Mouse (Mus musculus) testis, adult 2 months (tissue): ENCODE measurements at regions not wholly inside any gene's neighbourhood (a gene's known extent, or its start where the extent isn't known, plus 50 kb on each side); places are given as distances from the start of the nearest gene placed in this dataset.

Source experiments
- CTCF ChIP-seq: fragments of 200-500 bp; IDR thresholded peaks from 2 replicates; pipeline ENCODE4 v1.5.1; 2012; ENCODE audit warnings: low read depth, mild to moderate bottlenecking, inconsistent platforms, low read length, moderate library complexity; ENCODE audit not compliant: control insufficient read depth, insufficient read depth, insufficient replicate concordance
- POLR2A ChIP-seq: fragments of 200-500 bp; IDR thresholded peaks from 2 replicates; pipeline ENCODE4 v1.6.1; 2012; ENCODE audit warnings: low read depth, mild to moderate bottlenecking, inconsistent platforms, low read length, moderate library complexity; ENCODE audit not compliant: control insufficient read depth

- TF ChIP-seq CTCF (no peak), POLR2A (no peak)
Observed at GRCm38 (mm10) chr1:96563279-96563910, 308.6 kb downstream of the Slco4c1 start.
